In genomic region chr1:34183250-34183926, GRCm38 (mm10) we compare ENCODE assay signal across 13 mouse cellular contexts.
DNase-seq lines count a peak whose midpoint lies in the region; ATAC-seq and TF ChIP-seq lines count a peak whose summit lies in the region.
"Had no signal": no experiment of that assay in that cellular context is flagged by ENCODE, and none has a peak within 500 bp of the region (broad histone marks: within the 10 kb centered on the region; RNA-seq: fewer than 3 reads in every experiment).

No protein-coding gene starts in this region.

- 49% methylated on average over 12 of the region's 12 CpGs for WGBS in forebrain, embryonic 15.5 days
- 33% methylated on average over 12 of the region's 12 CpGs for WGBS in hindbrain, postnatal 0 days

- H3K9ac ChIP-seq in forebrain, embryonic 15.5 days (replicated peaks) = no peak overlapping the region
- no peak overlapping the region for H3K9ac ChIP-seq in hindbrain, postnatal 0 days (replicated peaks; ENCODE audit: low read length)
- H3K9ac ChIP-seq: lung, embryonic 15.5 days had no signal

- no peak overlapping the region for H3K4me3 ChIP-seq in forebrain, embryonic 15.5 days
- no peak overlapping the region for H3K4me3 ChIP-seq in hindbrain, postnatal 0 days (ENCODE audit: low read length)
- H3K4me3 ChIP-seq: heart, adult 2 months; lung, embryonic 15.5 days; megakaryocyte, embryonic 14.5 days had no signal

- H3K27ac ChIP-seq in forebrain, embryonic 15.5 days (replicated peaks) = peak overlapping the region; percentile 44; the same call in 1 of the 2 replicates
- peak overlapping the region; percentile 54; the same call in 1 of the 2 replicates for H3K27ac ChIP-seq in hindbrain, postnatal 0 days
- H3K27ac ChIP-seq: heart, adult 2 months; lung, embryonic 15.5 days had no signal

- H3K4me2 ChIP-seq in forebrain, embryonic 15.5 days (replicated peaks) = no peak overlapping the region
- no peak overlapping the region for H3K4me2 ChIP-seq in hindbrain, postnatal 0 days (ENCODE audit: low read depth, low read length)
- H3K4me2 ChIP-seq: lung, embryonic 15.5 days had no signal

- peak; percentile 53 for DNase-seq in brain, embryonic 14.5 days (ENCODE audit: low read depth)
- DNase-seq in hindbrain, postnatal 0 days (ENCODE audit: low spot score) = no peak
- peak; percentile 22 for DNase-seq in neural tube, embryonic 10.5 days (ENCODE audit: extremely low spot score, low spot score)
- no peak for DNase-seq in kidney, adult 11 months
- DNase-seq in left cerebral cortex, postnatal 36 days (ENCODE audit: low spot score in 2 of 2) = no peak
- DNase-seq in adrenal gland, postnatal 14 days = no peak
- DNase-seq: adrenal gland, postnatal 25 days; heart, adult 2 months; liver had no signal

- intact Hi-C loops in left cerebral cortex, postnatal 36 days (cut with DNase I) = no loop called here

- no peaks in the 10 kb centered on the region for H3K27me3 ChIP-seq in forebrain, embryonic 15.5 days
- H3K27me3 ChIP-seq in hindbrain, postnatal 0 days (ENCODE audit: insufficient read depth, low read length) = no peaks in the 10 kb centered on the region
- H3K27me3 ChIP-seq: lung, embryonic 15.5 days; megakaryocyte, embryonic 14.5 days had no signal

- peaks cover 39% of the 10 kb centered on the region for H3K36me3 ChIP-seq in forebrain, embryonic 15.5 days
- peaks cover 41% of the 10 kb centered on the region; the same call in 1 of the 2 replicates for H3K36me3 ChIP-seq in hindbrain, postnatal 0 days (ENCODE audit: insufficient read depth, low read length)
- H3K36me3 ChIP-seq: lung, embryonic 15.5 days had no signal

- peaks cover 14% of the 10 kb centered on the region for H3K4me1 ChIP-seq in forebrain, embryonic 15.5 days
- 0 out of 2 replicates have a peak, but pooled peaks cover 3% of the 10 kb centered on the region for H3K4me1 ChIP-seq in hindbrain, postnatal 0 days (ENCODE audit: insufficient read depth, low read length)
- H3K4me1 ChIP-seq: lung, embryonic 15.5 days; megakaryocyte, embryonic 14.5 days had no signal

- ATAC-seq in forebrain, embryonic 15.5 days (replicated peaks) = 0 out of 2 replicates have a peak, but pooled peaks have one; percentile 36
- ATAC-seq in hindbrain, postnatal 0 days = peak; percentile 39; the same call in 1 of the 2 replicates
- no peak for ATAC-seq in granulocyte monocyte progenitor cell, adult 5-6 weeks (replicated peaks; ENCODE audit: poor library complexity, severe bottlenecking)

- no peak for TF ChIP-seq CTCF in brain, embryonic 14.5 days (IDR thresholded peaks at IDR 0.05; ENCODE audit: borderline replicate concordance, extremely low read depth, insufficient read depth, insufficient read length)
- no peak for TF ChIP-seq CTCF in hindbrain, postnatal 0 days (IDR thresholded peaks at IDR 0.05; ENCODE audit: low read depth)

- no peak for TF ChIP-seq POLR2A in brain, embryonic 14.5 days (IDR thresholded peaks at IDR 0.05; ENCODE audit: borderline replicate concordance, extremely low read depth, insufficient read depth, insufficient read length, poor library complexity, severe bottlenecking)

- no peaks in the 10 kb centered on the region for H3K9me3 ChIP-seq in forebrain, embryonic 15.5 days
- no peaks in the 10 kb centered on the region for H3K9me3 ChIP-seq in hindbrain, postnatal 0 days (ENCODE audit: low read length)
- H3K9me3 ChIP-seq: lung, embryonic 15.5 days had no signal

Comparison
In these comparisons a context has a peak if more than half of its experiments do, and no peak if none do; other contexts are left out.
1. DNase-seq: peak in brain, embryonic 14.5 days (single experiment) and neural tube, embryonic 10.5 days (single experiment); none in hindbrain, postnatal 0 days (single experiment), kidney, adult 11 months (single experiment), left cerebral cortex, postnatal 36 days (0 of 2) and adrenal gland, postnatal 14 days (single experiment).